Mouse (Mus musculus) 416B (cell line): ENCODE data around the gene Kif11.

Experiments
- DNase-seq: peaks from one replicate; pipeline ENCODE4 v3.0.0; 2011; ENCODE audit warnings: low read depth

Kif11 gene

GRCm38 (mm10) chr19:37377404-37377990 is 1.3 kb downstream of the Kif11 start:
- DNase-seq = peak; percentile 52

GRCm38 (mm10) chr19:37378816-37379215 is 2.6 kb downstream of the Kif11 start:
- no peak for DNase-seq

GRCm38 (mm10) chr19:37386126-37386525 is 9.9 kb downstream of the Kif11 start:
- DNase-seq = no peak

GRCm38 (mm10) chr19:37391869-37392268 is 15.7 kb downstream of the Kif11 start:
- DNase-seq = peak; percentile 91

GRCm38 (mm10) chr19:37396279-37396678 is 20.1 kb downstream of the Kif11 start:
- no peak for DNase-seq

- no peak for DNase-seq
Observed at GRCm38 (mm10) chr19:37400936-37401335, 24.7 kb downstream of the Kif11 start.

GRCm38 (mm10) chr19:37418294-37418693 is 42.1 kb downstream of the Kif11 start:
- DNase-seq = peak; percentile 74

GRCm38 (mm10) chr19:37419613-37420012 is 43.4 kb downstream of the Kif11 start:
- DNase-seq = peak; percentile 92

GRCm38 (mm10) chr19:37428589-37428988 is 52.4 kb downstream of the Kif11 start:
- peak; percentile 89 for DNase-seq

- no peak for DNase-seq
Observed at GRCm38 (mm10) chr19:37431139-37431756, 55.0 kb downstream of the Kif11 start.

GRCm38 (mm10) chr19:37432868-37433570 is 56.8 kb downstream of the Kif11 start:
- no peak for DNase-seq

- peak; percentile 61 for DNase-seq
Observed at GRCm38 (mm10) chr19:37433895-37434262, 57.7 kb downstream of the Kif11 start.

- peak; percentile 89 for DNase-seq
Observed at GRCm38 (mm10) chr19:37434263-37434951, 58.2 kb downstream of the Kif11 start, which contains the start of gene Hhex. Hhex (plus strand) TSS chr19:37434810.

GRCm38 (mm10) chr19:37435041-37435852 is 59.0 kb downstream of the Kif11 start:
- DNase-seq = peak; percentile 100

- no peak for DNase-seq
Observed at GRCm38 (mm10) chr19:37435853-37436174, 59.6 kb downstream of the Kif11 start.

GRCm38 (mm10) chr19:37436514-37437288 is 60.5 kb downstream of the Kif11 start:
- DNase-seq = peak; percentile 91

- no peak for DNase-seq
Observed at GRCm38 (mm10) chr19:37437289-37437606, 61.0 kb downstream of the Kif11 start.

- no peak for DNase-seq
Observed at GRCm38 (mm10) chr19:37440181-37440580, 64.0 kb downstream of the Kif11 start.

- DNase-seq = no peak
Observed at GRCm38 (mm10) chr19:37440708-37441475, 64.7 kb downstream of the Kif11 start.

GRCm38 (mm10) chr19:37442524-37443286 is 66.5 kb downstream of the Kif11 start:
- DNase-seq = peak; percentile 85
